Mouse (Mus musculus) fat pad, adult 2 months (tissue): ENCODE results near the gene Tmem200a.

Source experiments
- DNase-seq: peaks from one replicate; pipeline ENCODE4 v3.0.0-alpha.2; 2011; ENCODE audit warnings: low read depth, low spot score; ENCODE audit errors: extremely low read depth

Gene Tmem200a

DNA sequence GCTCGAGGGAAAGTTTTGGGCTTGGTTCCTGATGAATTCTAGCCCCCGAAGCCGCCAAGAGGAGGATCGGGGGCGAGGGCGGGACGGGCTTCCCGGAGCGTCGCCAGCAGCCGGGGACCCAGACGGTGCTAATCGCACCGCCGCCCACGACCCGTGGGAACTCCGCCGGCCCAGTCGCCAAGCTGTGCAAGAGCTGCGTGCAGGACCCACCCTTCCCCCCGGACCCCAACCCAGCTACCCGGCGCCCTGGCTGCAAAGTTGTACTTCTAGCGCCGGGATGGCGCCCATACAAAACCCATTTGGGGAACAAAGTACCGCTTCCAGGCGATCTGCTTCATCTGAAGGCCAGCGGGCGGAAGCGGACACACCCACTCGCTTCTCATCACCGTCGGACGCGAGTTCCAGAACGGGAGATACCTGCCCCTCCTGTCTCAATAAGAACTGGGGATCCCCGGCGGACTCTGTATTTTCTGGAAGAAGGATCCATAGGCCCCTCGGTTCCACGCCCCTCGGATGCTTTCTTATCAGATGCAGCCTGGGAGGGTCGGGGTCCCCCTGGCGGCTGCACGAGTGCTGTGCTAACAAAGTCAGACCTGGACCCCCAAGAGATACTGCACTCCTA, at the start of gene Tmem200a:
Tmem200a (minus strand) TSS at position 532 of the 622 bp plus-strand sequence.
- no peak for DNase-seq

DNA sequence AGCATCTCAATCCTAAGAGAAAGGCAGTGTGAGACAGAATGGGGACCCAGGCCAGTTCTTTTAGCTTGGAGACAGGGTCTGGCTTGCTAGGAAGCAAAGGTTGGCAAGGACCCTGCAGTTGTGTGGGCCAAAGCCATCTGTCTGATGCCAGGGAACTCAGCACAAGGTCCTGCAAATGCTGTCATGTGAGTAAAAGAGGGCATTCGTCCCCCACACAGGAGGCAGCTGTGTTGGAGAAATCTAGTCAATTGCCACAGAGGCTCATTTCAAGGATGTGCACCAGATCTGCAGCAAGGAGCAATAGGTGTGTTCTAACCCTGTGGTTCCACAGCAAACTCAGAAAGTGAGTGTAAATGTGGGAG, 41.0 kb upstream of the Tmem200a start:
- no peak for DNase-seq

DNA sequence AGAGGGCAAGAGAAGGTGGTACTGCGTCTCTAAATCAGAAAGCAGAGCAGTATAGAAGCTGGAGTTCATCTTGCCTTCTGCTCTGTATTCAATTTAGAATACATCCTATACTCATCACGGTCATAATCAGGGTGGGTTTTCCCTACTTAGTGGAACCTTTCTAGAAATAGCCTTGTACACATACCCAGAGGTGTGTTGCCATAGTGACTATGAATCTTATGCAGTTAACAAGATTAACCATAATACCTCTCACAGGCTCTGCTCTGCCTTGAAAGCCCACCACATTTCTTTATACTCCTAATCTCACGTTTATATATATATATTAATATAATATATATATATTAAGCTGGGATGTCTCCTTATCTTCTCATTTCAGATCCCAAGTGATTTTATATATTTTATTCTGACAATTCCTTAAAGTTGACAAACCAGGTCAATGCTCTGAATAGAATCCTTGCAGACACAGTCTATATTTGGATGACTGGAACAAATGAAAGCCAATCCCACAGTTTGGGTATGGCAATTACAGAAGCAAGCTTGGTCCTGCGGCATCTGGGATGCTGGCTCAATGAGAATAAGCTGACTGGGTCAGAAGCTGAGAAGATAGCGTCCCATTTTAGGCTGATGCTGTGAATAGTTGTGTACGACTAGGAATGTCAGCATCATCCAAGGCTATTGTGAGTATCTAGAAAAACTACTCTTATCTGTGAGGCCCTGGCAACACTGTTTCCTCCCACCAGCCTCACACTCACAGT, 40.4 kb upstream of the Tmem200a start:
- DNase-seq, result no peak

DNA sequence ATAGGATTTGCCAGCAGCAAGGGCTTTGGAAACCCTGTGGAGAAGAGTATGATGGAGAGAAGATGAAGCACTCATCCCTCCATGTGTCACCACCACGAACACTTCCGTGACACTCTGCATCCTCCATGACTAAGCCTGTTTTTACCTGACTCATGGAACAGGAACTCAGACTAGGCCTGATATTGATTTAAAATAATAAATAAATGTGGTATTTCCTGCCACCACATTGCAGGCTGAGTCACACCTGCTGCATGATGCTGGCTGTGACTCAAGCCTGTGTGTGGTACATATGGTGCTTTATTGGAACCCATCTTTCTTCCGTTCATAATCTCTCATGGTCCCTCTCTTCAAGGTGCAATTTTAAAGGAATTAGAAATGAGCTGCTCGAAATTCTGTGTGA, 35.6 kb upstream of the Tmem200a start:
- no peak for DNase-seq

DNA sequence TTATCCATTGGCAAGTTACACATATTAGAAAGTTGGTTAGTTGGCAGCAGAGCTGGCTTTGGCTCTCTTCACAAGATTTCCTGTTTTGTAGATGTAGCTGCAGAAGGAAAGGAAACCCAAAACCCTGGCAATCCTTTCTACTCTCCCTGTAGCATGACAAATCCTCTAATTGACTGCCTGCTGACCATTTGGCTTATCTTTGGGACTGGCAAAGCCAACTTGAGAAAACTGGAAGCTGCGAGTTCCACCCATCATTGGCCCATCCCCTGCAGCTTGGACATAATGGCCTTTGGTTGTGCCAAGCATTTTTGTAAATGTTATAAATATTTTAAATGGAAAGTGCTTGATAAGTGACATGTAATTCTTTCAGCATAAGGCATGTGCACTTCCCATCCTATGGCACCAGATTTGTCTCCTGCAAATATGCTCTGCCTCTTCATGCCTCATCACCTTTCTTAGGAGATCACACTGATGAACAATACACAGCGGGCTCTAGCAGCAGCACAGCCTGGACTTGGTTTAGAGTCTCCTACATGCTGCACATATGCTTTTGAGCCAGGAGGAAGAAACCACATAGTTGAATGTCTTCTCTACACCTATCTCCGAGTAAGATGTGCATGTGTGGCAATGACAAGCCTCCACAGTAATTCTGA, 24.6 kb upstream of the Tmem200a start:
- DNase-seq, result no peak

DNA sequence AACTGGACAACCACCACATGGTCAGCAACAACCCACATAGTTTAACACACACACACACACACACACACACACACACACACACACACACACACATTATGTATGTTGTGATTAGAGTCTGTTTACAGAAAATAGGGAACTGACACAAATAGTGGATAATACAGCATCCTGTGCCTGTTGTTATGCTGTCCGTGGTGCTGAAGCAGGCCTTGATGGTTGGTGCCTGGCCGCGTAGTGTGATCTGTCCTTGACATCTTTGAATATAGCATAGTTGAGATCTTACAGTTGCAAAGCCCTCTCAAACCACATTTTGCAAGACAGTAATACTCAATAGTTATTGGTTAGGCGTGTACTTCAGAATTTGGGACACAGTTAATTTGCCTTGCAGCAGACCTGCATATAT, 3.2 kb upstream of the Tmem200a start:
- no peak for DNase-seq

DNA sequence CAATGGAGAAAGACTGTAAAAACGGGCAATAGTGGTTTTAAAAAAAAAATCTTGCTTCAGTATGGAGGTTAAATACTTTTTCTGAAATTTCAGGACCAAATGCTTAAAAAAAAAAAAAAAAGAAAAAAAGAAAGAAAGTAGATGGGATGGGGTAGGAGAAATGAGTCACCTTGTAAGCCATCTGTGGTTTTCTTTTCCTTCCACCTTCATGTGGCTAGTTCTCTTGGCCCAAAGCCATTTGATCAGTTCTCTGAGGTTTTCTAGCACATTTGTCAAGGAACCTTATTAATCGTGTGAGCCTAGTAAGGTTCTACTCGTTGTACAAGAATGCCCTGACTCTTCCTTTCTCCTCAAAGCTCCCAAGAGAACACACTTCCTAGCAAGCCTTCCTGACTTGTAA, 826 bp upstream of the Tmem200a start:
- no peak for DNase-seq

DNA sequence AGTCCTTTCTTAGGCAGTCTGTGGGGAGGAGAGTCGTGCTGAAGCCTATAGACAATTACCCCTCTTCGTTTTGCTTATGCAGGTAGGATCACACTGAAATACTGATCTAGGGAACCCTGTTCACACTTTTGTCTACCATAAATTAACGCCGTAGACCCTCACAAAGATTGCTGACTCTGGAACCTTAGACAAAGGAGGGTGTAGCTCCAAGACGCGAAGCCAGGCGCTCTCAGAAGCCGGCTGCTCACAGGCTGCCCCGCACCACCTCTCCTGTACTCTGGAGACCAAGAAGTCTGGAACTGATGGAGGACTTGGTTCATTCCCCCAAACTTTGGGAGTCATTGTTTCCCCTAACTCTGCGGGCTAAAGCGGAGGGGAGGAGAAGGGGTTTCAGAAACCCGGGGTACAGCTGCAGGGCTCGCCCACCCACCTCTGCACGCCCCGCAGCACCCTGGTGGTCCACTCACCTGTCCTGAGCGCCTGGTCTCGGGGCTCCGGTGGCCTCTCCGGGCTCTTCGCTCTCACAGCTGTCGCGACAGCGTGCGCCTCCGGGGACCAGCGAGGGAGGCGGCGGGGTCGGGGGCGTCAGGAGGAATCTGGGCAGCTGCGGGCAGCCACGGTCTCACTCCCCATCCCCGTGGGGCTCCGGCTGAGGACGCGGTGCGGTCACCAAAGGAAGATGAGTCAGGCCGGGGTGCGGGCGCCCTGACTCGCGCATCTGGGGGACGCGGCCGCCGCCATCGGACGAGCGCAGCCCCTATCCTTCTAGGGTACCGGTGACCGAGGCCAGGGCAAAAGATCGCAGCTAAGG, 976 bp downstream of the Tmem200a start, which contains the start of gene Gm9767:
Gm9767 (plus strand) TSS at position 585 of the 811 bp plus-strand sequence.
- DNase-seq, result no peak

DNA sequence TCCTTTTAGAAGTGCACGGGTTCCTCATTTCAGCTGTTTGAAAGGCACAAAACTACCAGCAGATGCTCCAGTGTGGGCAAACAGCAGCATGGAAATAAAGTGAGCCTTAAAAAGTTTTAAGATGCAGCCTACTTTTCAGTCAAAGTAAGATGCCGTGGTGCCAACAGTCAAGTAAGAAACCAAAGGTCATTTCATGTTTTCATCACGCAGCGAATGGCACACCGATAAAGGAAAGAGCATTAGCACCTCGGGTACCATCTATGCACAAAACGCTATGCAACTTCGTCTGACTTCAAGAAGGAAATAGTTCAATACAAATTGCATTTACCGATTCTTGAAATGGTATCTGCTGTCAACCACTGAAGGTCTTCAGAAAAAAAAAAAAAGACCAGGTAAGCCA, 1.9 kb downstream of the Tmem200a start:
- no peak for DNase-seq

DNA sequence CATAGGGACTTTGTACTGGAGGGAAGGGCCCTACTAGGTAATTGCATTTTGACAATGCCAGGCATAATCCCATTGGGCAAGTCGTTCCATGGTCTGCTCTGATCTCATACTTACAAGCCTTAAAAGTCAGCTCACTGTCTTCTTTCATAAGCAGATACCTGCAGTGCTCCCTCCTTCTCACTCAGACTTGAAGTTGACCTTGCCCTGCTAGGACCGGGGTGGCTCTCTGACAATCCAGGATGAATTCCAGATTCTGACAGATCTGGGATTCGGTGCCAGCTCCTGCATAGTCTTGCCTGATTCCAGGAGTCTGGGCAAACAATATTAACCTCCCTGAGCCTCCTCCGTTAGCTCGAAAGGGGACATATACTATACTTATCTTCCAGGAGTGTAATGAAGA, 6.9 kb downstream of the Tmem200a start:
- DNase-seq, result no peak

DNA sequence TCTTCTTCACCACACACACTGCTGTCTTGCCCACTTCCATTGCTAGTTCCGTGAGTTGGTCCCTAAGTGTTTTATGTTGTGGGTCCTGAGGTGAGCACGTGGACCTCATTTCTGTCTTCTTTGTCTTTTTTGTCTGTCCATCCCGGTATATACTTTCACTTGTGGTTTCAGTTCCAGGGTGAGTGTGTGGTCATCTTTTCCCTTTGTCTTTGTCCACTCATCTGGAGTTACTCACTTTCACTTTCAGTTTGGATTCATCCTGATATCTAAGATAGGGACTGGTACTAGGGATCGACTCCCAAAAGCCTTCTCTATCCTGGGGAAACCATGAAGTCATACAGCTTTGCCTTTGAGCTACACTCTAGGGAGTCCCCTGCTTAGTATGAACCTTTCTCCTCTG, 15.8 kb downstream of the Tmem200a start:
- DNase-seq, result no peak

DNA sequence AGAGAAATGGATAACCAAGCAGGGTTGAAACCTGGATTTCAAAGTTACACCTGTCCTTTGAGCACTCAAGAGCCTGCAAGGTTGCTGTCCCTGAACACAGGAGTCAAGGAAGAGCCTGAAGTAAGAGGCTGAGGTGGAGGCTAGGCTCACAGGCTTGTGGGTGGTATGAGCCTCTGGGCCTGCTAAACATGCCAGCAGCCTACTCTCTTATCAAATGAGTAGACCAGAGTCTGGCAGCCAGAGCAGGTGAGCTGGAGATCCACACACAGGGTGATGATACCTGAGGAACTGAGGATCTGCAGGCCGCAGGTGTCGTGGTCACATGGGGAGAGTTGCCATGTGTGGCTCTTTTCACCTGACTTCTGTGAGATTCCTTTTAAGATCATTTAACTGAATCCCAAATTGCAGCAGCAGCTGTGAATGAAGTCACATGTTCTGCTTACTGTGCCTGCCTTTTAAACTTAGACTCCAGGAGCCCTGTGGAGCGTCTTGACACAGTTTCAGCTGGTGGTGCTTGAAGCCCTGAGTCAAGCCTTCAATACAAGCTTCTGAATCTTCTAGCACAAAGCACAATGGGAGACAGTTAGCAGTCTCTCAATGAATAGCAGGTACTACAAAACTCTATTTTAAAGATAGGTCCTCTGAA, 19.1 kb downstream of the Tmem200a start:
- DNase-seq, result no peak

DNA sequence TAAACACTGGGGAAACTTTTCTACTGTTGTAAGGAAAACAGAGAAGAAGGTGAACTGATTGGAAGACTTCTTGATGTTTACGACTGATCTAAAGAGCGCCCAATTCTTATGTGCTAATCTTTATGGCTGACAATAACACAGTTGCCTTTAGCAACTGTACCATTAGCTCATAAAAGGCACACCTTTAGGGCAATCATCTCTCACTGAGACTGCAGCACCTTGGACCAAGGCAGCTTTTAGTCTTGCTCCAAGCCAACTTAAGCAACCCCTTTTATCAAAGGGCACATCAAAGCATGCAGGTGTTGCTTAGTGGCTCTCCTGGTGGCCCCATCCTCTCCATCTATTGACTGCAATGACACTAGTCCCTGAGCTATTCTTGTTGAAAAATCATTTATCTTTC, 27.7 kb downstream of the Tmem200a start:
- no peak for DNase-seq

DNA sequence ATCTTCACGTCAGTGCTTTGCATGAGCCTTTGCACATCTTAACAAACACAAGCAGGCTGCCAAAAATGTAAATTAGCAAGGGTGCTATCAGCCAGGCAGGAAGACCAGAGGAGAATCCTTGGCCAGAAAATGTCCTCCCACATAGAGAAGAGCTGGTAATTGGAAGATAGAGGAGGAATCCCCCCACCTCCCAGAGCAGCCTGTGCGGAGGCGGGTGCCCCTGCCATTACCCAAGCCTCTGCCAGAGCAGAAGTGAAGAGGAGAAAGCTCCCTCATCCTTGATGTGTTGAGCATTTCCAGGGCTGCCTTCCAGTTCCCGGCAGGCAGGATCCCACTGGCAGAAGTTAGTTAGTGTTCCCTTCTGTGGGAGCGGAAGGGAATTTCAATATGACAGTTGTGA, 43.9 kb downstream of the Tmem200a start:
- no peak for DNase-seq

DNA sequence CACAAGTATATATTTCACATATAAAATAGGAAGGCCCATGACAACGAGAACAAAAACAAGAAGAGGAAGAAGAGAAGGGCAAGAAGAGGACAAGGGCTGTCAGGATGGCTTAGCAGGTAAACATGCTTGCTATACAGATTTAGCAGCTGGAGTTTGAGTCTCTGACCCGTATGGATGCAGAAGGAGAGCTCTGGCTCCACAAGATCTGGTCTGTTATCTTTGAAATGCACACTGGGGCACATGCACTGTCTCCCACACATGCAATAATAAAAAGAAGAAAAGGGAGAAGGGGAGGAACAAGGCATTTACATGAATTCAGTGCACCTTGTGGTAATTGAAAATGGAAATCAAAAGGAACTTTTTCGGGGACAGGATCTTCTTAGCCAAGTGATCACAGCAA, 60.1 kb downstream of the Tmem200a start:
- DNase-seq, result no peak

DNA sequence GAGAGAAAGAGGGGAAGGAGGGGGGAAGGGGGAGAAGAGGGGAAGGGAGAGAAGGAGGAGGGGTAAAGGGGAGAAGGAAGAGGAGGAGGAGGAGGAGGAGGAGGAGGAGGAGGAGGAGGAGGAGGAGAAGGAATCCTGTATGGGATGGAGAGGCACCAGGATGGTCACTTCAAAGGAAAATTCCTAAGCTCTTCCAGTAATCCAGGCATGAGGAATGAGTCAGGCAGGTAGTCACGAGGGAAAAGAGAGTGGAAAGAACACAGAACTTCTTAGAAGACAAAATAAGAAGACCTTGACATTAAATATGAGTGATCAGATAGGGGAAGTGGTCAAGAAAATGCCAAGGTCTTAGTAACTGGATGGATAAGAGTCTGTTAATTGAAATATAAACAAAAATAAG, 64.6 kb downstream of the Tmem200a start:
- DNase-seq, result no peak

DNA sequence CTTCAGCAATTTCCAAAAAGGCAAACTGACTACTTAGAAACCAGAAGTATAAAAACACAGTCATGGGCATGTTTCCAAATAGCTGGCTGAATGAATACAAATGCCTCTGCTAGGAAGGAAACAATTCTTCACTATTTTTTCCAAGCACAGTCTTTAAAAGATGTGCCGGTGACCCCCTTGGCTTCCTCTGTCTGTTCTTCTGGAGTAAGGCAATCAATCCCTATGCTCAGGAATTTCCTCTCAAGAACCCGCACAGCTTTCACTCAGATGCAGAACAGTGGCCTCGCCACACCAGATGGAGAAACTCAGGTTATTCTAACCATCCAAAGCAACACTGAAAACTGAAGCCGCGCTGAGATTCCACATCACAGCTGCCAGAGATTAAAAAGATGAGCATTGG, 69.9 kb downstream of the Tmem200a start:
- DNase-seq, result no peak

DNA sequence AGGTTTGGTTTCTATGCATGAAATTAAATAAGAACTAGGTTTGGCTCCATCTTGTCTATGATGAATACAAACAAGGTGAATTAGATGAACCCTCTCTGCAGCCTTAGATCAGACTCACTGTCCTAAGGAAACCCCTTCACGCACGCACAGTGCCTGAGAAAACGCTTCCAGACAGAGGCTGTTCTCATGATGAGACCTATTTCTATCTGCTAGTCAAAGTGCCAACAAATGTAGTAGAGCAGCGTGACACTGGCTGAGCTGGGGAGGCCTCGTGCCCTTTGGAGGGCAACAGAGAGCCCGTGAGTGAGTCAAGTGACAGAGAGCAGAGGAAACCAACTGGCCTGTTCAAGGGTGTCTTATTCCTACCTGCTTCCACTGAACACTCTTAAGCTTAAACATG, 73.4 kb downstream of the Tmem200a start:
- no peak for DNase-seq

DNA sequence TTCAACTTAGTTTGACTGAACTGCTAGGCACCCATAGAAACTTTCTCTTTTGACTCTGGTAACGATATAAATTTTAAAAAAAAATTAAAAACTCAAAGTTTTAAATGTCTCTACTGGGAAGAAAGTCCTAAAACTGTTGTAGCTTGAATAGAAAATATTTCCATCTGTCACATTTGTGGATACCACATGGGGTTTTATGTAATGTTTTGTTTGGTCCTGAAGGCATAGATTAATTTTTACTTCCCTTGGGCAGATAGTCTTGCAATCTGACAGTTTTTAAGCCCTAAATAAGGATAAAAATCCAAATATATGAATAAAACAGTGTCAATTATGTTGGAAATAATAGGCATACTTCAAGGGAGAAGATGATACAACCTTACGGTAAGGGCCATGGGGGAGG, 78.0 kb downstream of the Tmem200a start:
- DNase-seq, result no peak

DNA sequence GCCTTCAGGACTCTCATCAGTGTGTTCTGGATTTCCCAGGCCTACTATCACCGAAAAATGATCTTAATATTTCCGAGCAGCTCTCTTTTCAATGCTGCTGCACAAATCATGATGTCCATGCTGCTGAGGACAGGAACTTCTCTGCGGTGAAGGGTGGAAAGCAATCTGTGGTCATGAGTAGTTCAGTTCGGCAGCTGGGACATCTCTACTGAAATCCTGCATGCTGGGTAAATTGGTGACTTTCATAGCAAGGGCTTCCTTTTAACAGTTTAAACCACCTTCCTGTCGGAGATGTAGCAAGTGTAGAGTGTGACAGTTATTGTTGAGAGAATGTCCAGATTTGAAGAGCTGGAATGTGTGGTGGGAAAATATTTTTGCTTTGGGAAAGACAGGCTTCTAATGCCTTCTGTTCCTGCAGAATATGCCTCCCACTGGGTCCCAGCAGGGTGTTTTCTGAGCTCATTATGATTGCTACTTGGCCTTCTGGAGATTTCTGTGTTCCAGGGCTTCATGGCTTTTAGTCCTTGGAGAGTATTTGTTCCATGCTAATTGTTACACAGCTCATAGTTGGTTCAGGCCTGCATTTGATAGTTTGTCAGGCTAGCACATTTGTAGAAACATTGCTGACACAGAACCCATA, 79.4 kb downstream of the Tmem200a start:
- no peak for DNase-seq

DNA sequence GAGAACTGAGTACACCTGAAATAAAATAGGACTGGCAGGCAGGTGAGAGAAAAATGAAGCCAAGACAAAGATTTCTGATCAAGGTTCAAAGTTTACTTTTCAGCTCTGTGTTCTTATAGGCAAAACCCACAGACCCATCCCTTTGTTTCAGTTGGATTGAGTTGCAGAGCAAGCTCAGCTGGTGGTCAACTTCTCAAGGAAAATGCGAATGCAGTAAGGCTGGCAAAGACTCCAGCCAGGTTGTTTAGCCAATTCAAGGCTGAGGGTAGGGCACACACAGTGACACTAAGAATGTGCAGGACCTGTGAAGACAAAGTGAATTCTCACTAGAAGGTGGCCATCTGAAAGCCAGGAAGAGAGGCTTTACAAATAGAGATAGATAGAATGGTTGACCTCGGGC, 94.8 kb downstream of the Tmem200a start:
- DNase-seq, result no peak
